Mouse (Mus musculus): ENCODE data around the gene Rps6kb2. TPM values are rescaled to one million over a fixed set of nuclear protein-coding genes. Genes with fewer than 3 reads are reported as not detected.
A peak's percentile ranks its signal among the peaks of the same experiment; 100 is the strongest.
"Not testable (repeated sequence)": the region's sequence is repeated elsewhere in the genome, so short reads cannot be mapped to it uniquely, and the experiment has no call there.

Rps6kb2 gene
- polyA plus RNA-seq, 1 experiment, result 11.1 TPM

DNA sequence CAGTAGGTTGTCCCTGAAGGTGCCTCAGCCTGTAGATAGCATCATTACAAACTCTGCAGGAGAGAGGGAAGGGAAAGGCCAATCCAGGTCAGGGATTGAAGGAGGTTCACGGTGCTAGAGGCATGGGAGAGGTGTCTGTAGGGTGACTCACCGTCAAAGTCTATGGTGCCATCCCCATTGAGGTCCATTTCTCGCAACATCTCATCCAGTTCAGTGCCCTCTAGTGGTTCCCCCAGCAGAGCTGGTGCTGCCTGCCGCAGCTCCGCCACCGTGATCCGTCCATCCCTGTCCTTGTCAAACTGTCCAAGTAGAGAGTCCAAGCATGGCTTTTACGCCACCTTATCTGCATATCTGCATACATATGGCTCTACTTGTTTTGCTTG, 27.2 kb downstream of the Rps6kb2 start:
- not testable (repeated sequence) for H3K27me3 ChIP-seq (ENCODE audit: control insufficient read depth, insufficient read depth, low read length); H3K36me3 ChIP-seq (ENCODE audit: control insufficient read depth, insufficient read depth, low read length); H3K27ac ChIP-seq (ENCODE audit: control insufficient read depth, insufficient read depth, low read depth, low read length); H3K4me3 ChIP-seq (ENCODE audit: control insufficient read depth, low read depth, low read length); H3K4me1 ChIP-seq (ENCODE audit: control insufficient read depth, insufficient read depth, low read length)
- TF ChIP-seq CTCF (IDR thresholded peaks at IDR 0.05; ENCODE audit: control insufficient read depth, insufficient read depth, insufficient replicate concordance, low read depth, low read length), result peak; percentile 15; the same call in 1 of the 2 replicates

- not testable (repeated sequence) for H3K27me3 ChIP-seq (ENCODE audit: control insufficient read depth, insufficient read depth, low read length); H3K27ac ChIP-seq (ENCODE audit: control insufficient read depth, insufficient read depth, low read depth, low read length); H3K4me3 ChIP-seq (ENCODE audit: control insufficient read depth, low read depth, low read length); H3K36me3 ChIP-seq (ENCODE audit: control insufficient read depth, insufficient read depth, low read length); H3K4me1 ChIP-seq (ENCODE audit: control insufficient read depth, insufficient read depth, low read length)
Observed at GRCm38 (mm10) chr19:4135229-4135962, 27.8 kb downstream of the Rps6kb2 start.

DNA sequence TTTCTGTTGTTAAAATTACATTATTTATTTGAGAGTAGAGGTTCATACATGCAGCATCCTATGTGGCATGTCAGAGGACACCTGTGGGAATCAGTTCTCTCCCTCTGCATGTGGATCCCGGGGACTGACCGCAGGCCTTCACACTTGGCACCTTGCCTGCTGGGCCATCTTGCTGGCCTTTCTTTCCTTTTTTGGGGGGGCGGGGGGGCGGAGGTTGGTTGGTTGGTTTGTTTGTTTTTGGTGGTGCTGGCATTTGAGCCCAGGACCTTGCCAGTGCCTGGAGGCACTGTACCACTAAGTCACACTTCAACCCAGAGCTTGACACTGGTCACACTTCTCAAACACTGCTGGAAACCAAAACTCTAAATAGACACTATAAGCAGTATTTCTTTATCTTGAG, 28.8 kb downstream of the Rps6kb2 start:
- Histone ChIP-seq H3K4me3 (ENCODE audit: control insufficient read depth, low read depth, low read length) (no peak overlapping the region), H3K27ac (ENCODE audit: control insufficient read depth, insufficient read depth, low read depth, low read length) (no peak overlapping the region), H3K4me1 (ENCODE audit: control insufficient read depth, insufficient read depth, low read length) (no peaks in the 10 kb centered on the region), H3K36me3 (ENCODE audit: control insufficient read depth, insufficient read depth, low read length) (no peaks in the 10 kb centered on the region; the same call in 1 of the 2 replicates), H3K27me3 (ENCODE audit: control insufficient read depth, insufficient read depth, low read length) (no peaks in the 10 kb centered on the region)
- TF ChIP-seq CTCF (IDR thresholded peaks at IDR 0.05; ENCODE audit: control insufficient read depth, insufficient read depth, insufficient replicate concordance, low read depth, low read length), result no peak
- no peak for TF ChIP-seq POLR2A (IDR thresholded peaks at IDR 0.05; ENCODE audit: control insufficient read depth, low read depth, low read length)

DNA sequence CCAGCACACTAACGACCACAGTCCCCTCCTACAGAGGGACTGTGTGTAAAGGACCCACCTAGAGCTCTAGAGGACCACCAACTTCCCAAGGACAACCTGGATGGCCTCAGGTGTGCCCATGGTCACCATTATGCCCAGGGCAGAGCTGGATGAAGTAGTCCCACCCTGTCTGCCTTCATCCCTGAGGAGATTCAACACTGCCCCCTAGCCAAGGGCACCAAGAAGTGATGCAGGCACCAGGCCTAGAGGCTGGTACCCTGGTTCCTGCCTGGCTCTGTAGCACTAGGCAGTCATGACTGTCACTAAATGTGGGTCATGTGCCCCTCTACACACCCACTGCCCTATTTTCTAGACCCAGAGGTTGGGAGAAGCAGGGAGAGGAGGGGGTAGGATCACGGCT, 31.4 kb downstream of the Rps6kb2 start:
- no peaks in the 10 kb centered on the region; the same call in 1 of the 2 replicates for H3K36me3 ChIP-seq (ENCODE audit: control insufficient read depth, insufficient read depth, low read length)

DNA sequence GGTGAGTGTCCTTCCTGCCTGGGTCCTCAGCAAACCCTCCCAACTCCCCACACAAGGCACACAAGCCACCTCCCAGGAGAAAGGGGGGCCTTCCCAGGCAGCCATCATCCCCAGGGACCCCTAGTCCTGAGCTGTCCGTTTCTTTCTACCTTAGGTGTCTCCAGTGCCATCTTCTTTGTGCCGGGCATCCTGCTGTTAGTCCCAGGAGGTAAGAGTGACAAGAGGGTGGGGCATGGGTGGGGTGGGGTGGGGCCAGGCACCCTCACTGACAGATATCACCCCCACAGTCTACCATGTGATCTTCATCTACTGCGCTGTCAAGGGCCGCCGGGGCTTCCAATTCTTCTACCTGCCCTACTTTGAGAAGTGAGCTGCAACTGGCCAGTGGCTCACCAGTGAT, 32.1 kb downstream of the Rps6kb2 start:
- Histone ChIP-seq H3K4me1 (ENCODE audit: control insufficient read depth, insufficient read depth, low read length) (peaks cover 8% of the 10 kb centered on the region), H3K27ac (ENCODE audit: control insufficient read depth, insufficient read depth, low read depth, low read length) (no peak overlapping the region), H3K4me3 (ENCODE audit: control insufficient read depth, low read depth, low read length) (no peak overlapping the region), H3K27me3 (ENCODE audit: control insufficient read depth, insufficient read depth, low read length) (no peaks in the 10 kb centered on the region), H3K36me3 (ENCODE audit: control insufficient read depth, insufficient read depth, low read length) (no peaks in the 10 kb centered on the region; the same call in 1 of the 2 replicates)
- TF ChIP-seq CTCF (IDR thresholded peaks at IDR 0.05; ENCODE audit: control insufficient read depth, insufficient read depth, insufficient replicate concordance, low read depth, low read length), result no peak
- no peak for TF ChIP-seq POLR2A (IDR thresholded peaks at IDR 0.05; ENCODE audit: control insufficient read depth, low read depth, low read length)

More for the DNA sequence above, 31.4 kb downstream of the Rps6kb2 start:
- H3K27me3 ChIP-seq (ENCODE audit: control insufficient read depth, insufficient read depth, low read length), result no peaks in the 10 kb centered on the region
- H3K27ac ChIP-seq (ENCODE audit: control insufficient read depth, insufficient read depth, low read depth, low read length), result no peak overlapping the region
- TF ChIP-seq CTCF (IDR thresholded peaks at IDR 0.05; ENCODE audit: control insufficient read depth, insufficient read depth, insufficient replicate concordance, low read depth, low read length) (peak; percentile 9; the same call in 1 of the 2 replicates), POLR2A (IDR thresholded peaks at IDR 0.05; ENCODE audit: control insufficient read depth, low read depth, low read length) (no peak)
- peaks cover 3% of the 10 kb centered on the region for H3K4me1 ChIP-seq (ENCODE audit: control insufficient read depth, insufficient read depth, low read length)
- no peak overlapping the region for H3K4me3 ChIP-seq (ENCODE audit: control insufficient read depth, low read depth, low read length)

DNA sequence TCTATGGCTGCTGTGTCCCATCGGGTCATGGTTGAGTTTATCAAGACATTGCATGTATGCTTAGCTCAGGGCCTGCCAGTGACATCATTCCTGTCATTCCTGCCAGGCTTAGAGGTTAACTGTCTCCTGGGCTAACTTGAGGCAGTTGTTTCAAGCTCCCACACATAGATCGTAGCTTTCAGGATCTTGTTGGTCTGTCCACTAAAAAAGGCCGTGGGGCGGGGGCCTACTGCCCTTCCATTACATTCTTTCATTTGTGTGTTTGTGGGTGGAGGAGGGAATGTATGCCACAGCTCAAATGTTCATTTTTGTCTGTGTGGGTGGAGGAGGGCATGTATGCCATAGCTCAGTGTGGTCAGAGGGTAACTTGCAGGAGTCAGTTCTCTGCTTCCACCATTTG, 33.0 kb downstream of the Rps6kb2 start:
- H3K27me3 ChIP-seq (ENCODE audit: control insufficient read depth, insufficient read depth, low read length), result no peaks in the 10 kb centered on the region
- no peak for TF ChIP-seq CTCF (IDR thresholded peaks at IDR 0.05; ENCODE audit: control insufficient read depth, insufficient read depth, insufficient replicate concordance, low read depth, low read length)
- TF ChIP-seq POLR2A (IDR thresholded peaks at IDR 0.05; ENCODE audit: control insufficient read depth, low read depth, low read length), result no peak
- no peak overlapping the region for H3K27ac ChIP-seq (ENCODE audit: control insufficient read depth, insufficient read depth, low read depth, low read length)
- peaks cover 12% of the 10 kb centered on the region for H3K4me1 ChIP-seq (ENCODE audit: control insufficient read depth, insufficient read depth, low read length)
- H3K4me3 ChIP-seq (ENCODE audit: control insufficient read depth, low read depth, low read length), result no peak overlapping the region
- H3K36me3 ChIP-seq (ENCODE audit: control insufficient read depth, insufficient read depth, low read length), result no peaks in the 10 kb centered on the region; the same call in 1 of the 2 replicates

GRCm38 (mm10) chr19:4129462-4129861, 33.7 kb downstream of the Rps6kb2 start:
- H3K36me3 ChIP-seq (ENCODE audit: control insufficient read depth, insufficient read depth, low read length), result no peaks in the 10 kb centered on the region; the same call in 1 of the 2 replicates
- H3K27ac ChIP-seq (ENCODE audit: control insufficient read depth, insufficient read depth, low read depth, low read length), result no peak overlapping the region
- H3K4me3 ChIP-seq (ENCODE audit: control insufficient read depth, low read depth, low read length), result no peak overlapping the region
- no peaks in the 10 kb centered on the region for H3K27me3 ChIP-seq (ENCODE audit: control insufficient read depth, insufficient read depth, low read length)
- peaks cover 12% of the 10 kb centered on the region for H3K4me1 ChIP-seq (ENCODE audit: control insufficient read depth, insufficient read depth, low read length)
- no peak for TF ChIP-seq POLR2A (IDR thresholded peaks at IDR 0.05; ENCODE audit: control insufficient read depth, low read depth, low read length)
- TF ChIP-seq CTCF (IDR thresholded peaks at IDR 0.05; ENCODE audit: control insufficient read depth, insufficient read depth, insufficient replicate concordance, low read depth, low read length), result no peak
